Mouse (Mus musculus): Measurements from ENCODE around the gene Rora. TPM values are rescaled to one million over a fixed set of nuclear protein-coding genes. Genes with fewer than 3 reads are reported as not detected.
A peak's percentile ranks its signal among the peaks of the same experiment; 100 is the strongest.

The Rora gene
- total RNA-seq, 2 experiments from 2014 or later = 21.1 to 24.9 TPM

- intact Hi-C loops (cut with DNase I) = no loop called here
These were observed 463.2 kb downstream of the Rora start for GRCm38 (mm10) chr9:69116740-69117139.

GRCm38 (mm10) chr9:69121117-69121740, 467.6 kb downstream of the Rora start:
- DNase-seq = peak; percentile 45 to 60
- intact Hi-C loops (cut with DNase I) = loop anchor here (5.0 kb wide), 1 partner anchor 64 kb away; no protein-coding TSS in a partner anchor

More at GRCm38 (mm10) chr9:69116740-69117139, 463.2 kb downstream of the Rora start:
- DNase-seq = no peak

GRCm38 (mm10) chr9:69125011-69125786, 471.6 kb downstream of the Rora start:
- peak; percentile 73 to 76 for DNase-seq
- intact Hi-C loops (cut with DNase I) = loop anchor here (2.0 kb wide), 1 partner anchor 170 kb away; no protein-coding TSS in a partner anchor

- no peak for DNase-seq
- intact Hi-C loops (cut with DNase I) = loop anchor here (2.0 kb wide), 1 partner anchor 169 kb away; no protein-coding TSS in a partner anchor
These were observed 472.2 kb downstream of the Rora start for GRCm38 (mm10) chr9:69125787-69126161.

GRCm38 (mm10) chr9:69126595-69126994, 473.0 kb downstream of the Rora start:
- no peak for DNase-seq
- intact Hi-C loops (cut with DNase I) = no loop called here

GRCm38 (mm10) chr9:69128335-69128734, 474.7 kb downstream of the Rora start:
- intact Hi-C loops (cut with DNase I) = no loop called here
- no peak for DNase-seq

GRCm38 (mm10) chr9:69132995-69133394, 479.4 kb downstream of the Rora start:
- no peak for DNase-seq
- intact Hi-C loops (cut with DNase I) = no loop called here

- intact Hi-C loops (cut with DNase I) = no loop called here
- peak; percentile 52 to 60 for DNase-seq
These were observed 480.1 kb downstream of the Rora start for GRCm38 (mm10) chr9:69133696-69134095.

- DNase-seq = peak; percentile 67 to 71
- intact Hi-C loops (cut with DNase I) = no loop called here
These were observed 481.0 kb downstream of the Rora start for GRCm38 (mm10) chr9:69134604-69135003.

- intact Hi-C loops (cut with DNase I) = no loop called here
- DNase-seq = no peak
These were observed 483.2 kb downstream of the Rora start for GRCm38 (mm10) chr9:69136821-69137220.

GRCm38 (mm10) chr9:69137398-69137797, 483.8 kb downstream of the Rora start:
- intact Hi-C loops (cut with DNase I) = no loop called here
- no peak for DNase-seq

- intact Hi-C loops (cut with DNase I) = no loop called here
These were observed 486.6 kb downstream of the Rora start for GRCm38 (mm10) chr9:69140144-69140543.

GRCm38 (mm10) chr9:69141859-69142258, 488.3 kb downstream of the Rora start:
- intact Hi-C loops (cut with DNase I) = no loop called here
- DNase-seq = no peak

More at GRCm38 (mm10) chr9:69140144-69140543, 486.6 kb downstream of the Rora start:
- DNase-seq = no peak

- intact Hi-C loops (cut with DNase I) = no loop called here
- no peak for DNase-seq
These were observed 493.4 kb downstream of the Rora start for GRCm38 (mm10) chr9:69146937-69147336.

GRCm38 (mm10) chr9:69150224-69150623, 496.6 kb downstream of the Rora start:
- intact Hi-C loops (cut with DNase I) = no loop called here
- no peak for DNase-seq

- DNase-seq = no peak
- intact Hi-C loops (cut with DNase I) = no loop called here
These were observed 501.1 kb downstream of the Rora start for GRCm38 (mm10) chr9:69154684-69155083.

- intact Hi-C loops (cut with DNase I) = no loop called here
- no peak for DNase-seq
These were observed 502.4 kb downstream of the Rora start for GRCm38 (mm10) chr9:69155836-69156595.

GRCm38 (mm10) chr9:69160818-69161217, 507.2 kb downstream of the Rora start:
- intact Hi-C loops (cut with DNase I) = no loop called here
- no peak for DNase-seq

GRCm38 (mm10) chr9:69164653-69165052, 511.1 kb downstream of the Rora start:
- intact Hi-C loops (cut with DNase I) = no loop called here

GRCm38 (mm10) chr9:69165096-69165836, 511.7 kb downstream of the Rora start:
- DNase-seq = no peak

More at GRCm38 (mm10) chr9:69164653-69165052, 511.1 kb downstream of the Rora start:
- DNase-seq = peak; percentile 53 to 63

More at GRCm38 (mm10) chr9:69165096-69165836, 511.7 kb downstream of the Rora start:
- intact Hi-C loops (cut with DNase I) = no loop called here
